Mouse (Mus musculus) heart, embryonic 14.5 days (tissue): ENCODE results near the gene Ccndbp1. TPM values are rescaled to one million over a fixed set of nuclear protein-coding genes. Genes with fewer than 3 reads are reported as not detected.
"Not testable (repeated sequence)": the region's sequence is repeated elsewhere in the genome, so short reads cannot be mapped to it uniquely, and the experiment has no call there.

Source experiments
- ATAC-seq: fragments of 200-750 bp; cut with Nextera tagmentation; 2 replicates; pipeline ENCODE4 v1.8.0; 2017; ENCODE audit warnings: low read depth, moderate TSS enrichment; ENCODE audit not compliant: insufficient number of reproducible peaks, insufficient read depth, low FRiP score
- H3K27ac ChIP-seq, 2 experiments: fragments of 200-500 bp in 1 of 2; fragments of 300-500 bp in 1 of 2; sonication (generic) in 1 of 2; replicated peaks in 1 of 2; 2 replicates each; pipeline ENCODE4 v1.5.1; 2012 to 2014; ENCODE audit warnings: low read depth in 2 of 2, low read length in 2 of 2, control low read depth in 1 of 2, mild to moderate bottlenecking in 1 of 2, mixed read lengths in 1 of 2; ENCODE audit not compliant: control insufficient read depth in 1 of 2, insufficient read depth in 1 of 2
- H3K27me3 ChIP-seq: fragments of 300-500 bp; sonication (generic); 2 replicates; pipeline ENCODE4 v1.6.1; 2014; ENCODE audit warnings: mild to moderate bottlenecking, low read length, control low read depth; ENCODE audit not compliant: control insufficient read depth, insufficient read depth
- H3K36me3 ChIP-seq: fragments of 300-500 bp; sonication (generic); 2 replicates; pipeline ENCODE4 v1.6.1; 2014; ENCODE audit warnings: mild to moderate bottlenecking, control low read depth, low read length, mixed read lengths; ENCODE audit not compliant: control insufficient read depth, insufficient read depth
- H3K4me1 ChIP-seq, 2 experiments: fragments of 200-500 bp in 1 of 2; fragments of 300-500 bp in 1 of 2; sonication (generic) in 1 of 2; 2 replicates each; pipeline ENCODE4 v1.6.1; 2012 to 2014; ENCODE audit warnings: low read length in 2 of 2, control low read depth in 1 of 2, mixed read lengths in 1 of 2; ENCODE audit not compliant: control insufficient read depth in 2 of 2, insufficient read depth in 2 of 2
- H3K4me2 ChIP-seq: fragments of 300-500 bp; sonication (generic); 2 replicates; pipeline ENCODE4 v1.6.1; 2014; ENCODE audit warnings: mild to moderate bottlenecking, low read length
- H3K4me3 ChIP-seq, 2 experiments: fragments of 200-500 bp in 1 of 2; fragments of 300-500 bp in 1 of 2; sonication (generic) in 1 of 2; 2 replicates each; pipeline ENCODE4 v1.5.1; 2012 to 2014; ENCODE audit warnings: low read length in 2 of 2, mild to moderate bottlenecking in 2 of 2, control low read depth in 1 of 2, low read depth in 1 of 2, moderate library complexity in 1 of 2; ENCODE audit not compliant: control insufficient read depth in 1 of 2, insufficient read depth in 1 of 2
- H3K9ac ChIP-seq: fragments of 300-500 bp; sonication (generic); 2 replicates; pipeline ENCODE4 v1.6.1; 2014; ENCODE audit warnings: mild to moderate bottlenecking, low read length
- H3K9me3 ChIP-seq: fragments of 300-500 bp; sonication (generic); 2 replicates; pipeline ENCODE4 v1.6.1; 2016; ENCODE audit warnings: low read length, control low read depth; ENCODE audit not compliant: control insufficient read depth
- WGBS: fragments of 180-500 bp; shearing (Covaris S2); extraction: QIAGEN DNeasy Blood & Tissue Kit; methylation state at CpG from one replicate; pipeline ENCODE4 v1.1.7; 2014; 5-methylcytosine and 5-hydroxymethylcytosine counted together
- polyA plus RNA-seq: library from polyadenylated mRNA; unstranded; fragments of >200 nt; fragmentation: Nextera tagmentation; extraction: Ambion mirVana; gene quantifications from 2 replicates; pipeline ENCODE4 v1.2.1, GENCODE M21; 2014

The Ccndbp1 gene
- polyA plus RNA-seq, 1 experiment from 2014 or later: 43.7 TPM

GRCm38 (mm10) chr2:121016226-121016625 is 8.0 kb downstream of the Ccndbp1 start:
- no peak for ATAC-seq
- no peak overlapping the region for H3K4me3 ChIP-seq
- no peaks in the 10 kb centered on the region for H3K4me1 ChIP-seq
- H3K9me3 ChIP-seq: peaks cover 2% of the 10 kb centered on the region; the same call in 1 of the 2 replicates
- H3K4me2 ChIP-seq: no peak overlapping the region
- H3K9ac ChIP-seq: no peak overlapping the region
- H3K27me3 ChIP-seq: no peaks in the 10 kb centered on the region
- peaks cover 54% of the 10 kb centered on the region for H3K36me3 ChIP-seq
- 79% methylated on average over 9 of the region's 9 CpGs for WGBS
- no peak overlapping the region for H3K27ac ChIP-seq

GRCm38 (mm10) chr2:121017151-121017550 is 8.9 kb downstream of the Ccndbp1 start:
- no peak overlapping the region for H3K4me3 ChIP-seq
- H3K27ac ChIP-seq: 0 out of 4 replicates have a peak overlapping the region, but pooled peaks have one; percentile 2 to 12
- H3K9ac ChIP-seq: no peak overlapping the region
- no peak overlapping the region for H3K4me2 ChIP-seq
- peaks cover 46% of the 10 kb centered on the region for H3K36me3 ChIP-seq
- ATAC-seq: no peak
- H3K27me3 ChIP-seq: no peaks in the 10 kb centered on the region
- H3K9me3 ChIP-seq: peaks cover 2% of the 10 kb centered on the region; the same call in 1 of the 2 replicates
- H3K4me1 ChIP-seq: no peaks in the 10 kb centered on the region
- WGBS: 71% methylated on average over 1 of the region's 1 CpGs

DNA sequence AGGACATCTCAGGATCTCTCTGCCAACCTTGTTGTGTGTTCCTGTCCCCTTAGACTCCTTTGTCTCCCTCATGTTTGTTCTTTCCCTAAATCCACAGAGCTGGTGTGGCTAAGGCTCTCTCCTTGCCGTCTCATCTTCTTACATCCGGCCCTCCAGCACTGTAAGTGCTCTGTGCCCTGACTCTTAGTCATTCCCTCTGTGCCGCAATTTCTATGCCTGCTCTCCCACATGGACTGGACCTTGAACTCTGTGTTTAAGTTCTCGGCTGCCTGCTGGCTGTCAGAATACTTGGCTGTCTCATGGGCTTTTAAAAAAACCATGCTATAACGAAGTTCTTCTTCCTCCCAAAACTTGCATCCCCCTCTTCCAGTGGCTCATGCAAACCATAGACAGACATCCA is 14.7 kb downstream of the Ccndbp1 start:
- no peak for ATAC-seq
- WGBS: 70% methylated on average over 5 of the region's 5 CpGs

DNA sequence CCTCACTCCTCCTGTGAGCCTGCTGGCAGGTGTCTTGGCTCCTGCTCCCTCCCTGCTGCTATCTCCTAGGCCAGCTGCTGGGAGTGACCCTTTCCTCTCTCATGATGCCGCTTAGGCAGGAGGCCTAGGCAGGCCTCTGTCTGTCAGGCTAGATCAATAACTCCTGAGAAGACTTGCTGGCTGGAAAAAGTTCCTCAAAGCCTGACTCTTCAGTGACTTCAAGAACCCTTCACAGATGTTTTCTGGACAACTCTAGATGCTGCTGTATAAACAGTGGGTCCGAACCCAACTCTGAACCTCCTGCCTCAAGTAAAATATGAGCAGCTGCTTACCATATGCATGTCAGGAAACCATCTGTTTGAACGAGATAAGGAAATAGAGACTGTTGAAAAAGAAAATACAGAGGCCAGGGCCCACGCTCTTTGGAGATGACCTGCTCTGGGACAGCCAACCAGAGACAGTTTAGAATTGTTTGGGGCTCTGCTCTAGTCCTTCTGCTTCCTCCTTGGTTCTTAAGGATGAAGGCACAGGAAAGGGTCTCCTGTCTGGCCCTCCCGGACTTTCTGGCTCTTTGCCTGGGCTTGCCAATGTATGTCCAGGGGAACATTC is 28.6 kb downstream of the Ccndbp1 start, which contains the start of gene Epb42:
Gene Epb42 (minus strand): TSS at position 340 of the 609 bp plus-strand sequence.
- H3K27ac ChIP-seq: peak within 1 kb of the TSS in 1 of 2 experiments; percentile 23; a peak in 1 of 4 replicates
- WGBS: 42% methylated on average over 5 of the region's 5 CpGs
- peak; percentile 26; the same call in 1 of the 2 replicates for ATAC-seq

More for the DNA sequence above, 14.7 kb downstream of the Ccndbp1 start:
- Histone ChIP-seq H3K36me3 (peaks cover 2% of the 10 kb centered on the region), H3K4me3 (no peak overlapping the region), H3K4me1 (no peaks in the 10 kb centered on the region), H3K4me2 (no peak overlapping the region), H3K27me3 (0 out of 2 replicates have a peak, but pooled peaks cover 8% of the 10 kb centered on the region), H3K9ac (no peak overlapping the region), H3K27ac (no peak overlapping the region), H3K9me3 (peaks cover under 1% of the 10 kb centered on the region; the same call in 1 of the 2 replicates)

DNA sequence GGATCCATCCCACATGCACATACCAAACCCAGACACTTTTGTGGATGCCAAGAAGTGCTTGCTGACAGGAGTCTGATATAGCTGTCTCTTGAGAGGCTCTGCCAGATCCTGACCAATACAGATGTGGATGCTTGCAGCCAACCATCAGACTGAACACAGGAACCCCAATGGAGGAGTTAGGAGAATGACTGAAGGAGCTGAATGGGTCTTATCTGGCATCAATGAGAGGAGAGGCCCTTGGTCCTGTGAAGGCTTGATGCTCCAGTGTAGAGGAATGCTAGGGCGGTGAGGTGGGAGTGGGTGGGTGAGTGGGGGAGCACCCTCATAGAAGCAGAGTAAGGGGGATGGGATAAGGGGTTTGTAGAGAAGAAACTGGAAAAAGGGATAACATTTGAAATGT is 30.6 kb downstream of the Ccndbp1 start:
- H3K36me3 ChIP-seq, H3K9ac ChIP-seq, ATAC-seq, H3K27me3 ChIP-seq, H3K4me2 ChIP-seq, H3K9me3 ChIP-seq, H3K27ac ChIP-seq, H3K4me3 ChIP-seq, H3K4me1 ChIP-seq: not testable (repeated sequence)
- 79% methylated on average over 1 of the region's 1 CpGs for WGBS

More for the DNA sequence above, 28.6 kb downstream of the Ccndbp1 start, which contains the start of gene Epb42:
- no peaks in the 10 kb centered on the region for H3K36me3 ChIP-seq
- H3K9me3 ChIP-seq: no peaks in the 10 kb centered on the region
- no peaks in the 10 kb centered on the region for H3K27me3 ChIP-seq
- H3K4me3 ChIP-seq: no peak within 1 kb of the TSS
- no peak within 1 kb of the TSS for H3K4me2 ChIP-seq
- peaks cover 0 to 2% of the 10 kb centered on the region in 2 experiments; a peak in 1 of 4 replicates for H3K4me1 ChIP-seq
- H3K9ac ChIP-seq: no peak within 1 kb of the TSS

- Histone ChIP-seq H3K4me1 (peaks cover 0 to 2% of the 10 kb centered on the region in 2 experiments; a peak in 1 of 4 replicates), H3K27me3 (no peaks in the 10 kb centered on the region), H3K4me2 (no peak overlapping the region), H3K27ac (no peak overlapping the region), H3K9me3 (no peaks in the 10 kb centered on the region), H3K36me3 (no peaks in the 10 kb centered on the region), H3K4me3 (no peak overlapping the region), H3K9ac (no peak overlapping the region)
- 91% methylated on average over 1 of the region's 1 CpGs for WGBS
- ATAC-seq: no peak
Measured at GRCm38 (mm10) chr2:121039382-121039781, 31.2 kb downstream of the Ccndbp1 start.

- no peaks in the 10 kb centered on the region for H3K27me3 ChIP-seq
Measured at GRCm38 (mm10) chr2:121041098-121041497, 32.9 kb downstream of the Ccndbp1 start.

More at GRCm38 (mm10) chr2:121041098-121041497, 32.9 kb downstream of the Ccndbp1 start:
- ATAC-seq: no peak
- Histone ChIP-seq H3K9me3 (no peaks in the 10 kb centered on the region), H3K27ac (no peak overlapping the region), H3K4me2 (no peak overlapping the region), H3K4me1 (peaks cover 0 to 2% of the 10 kb centered on the region in 2 experiments; a peak in 1 of 4 replicates), H3K4me3 (no peak overlapping the region), H3K9ac (no peak overlapping the region), H3K36me3 (no peaks in the 10 kb centered on the region)
- WGBS: 34% methylated on average over 5 of the region's 5 CpGs
